Mouse (Mus musculus): ENCODE results near the gene Grpel1. TPM values are rescaled to one million over a fixed set of nuclear protein-coding genes. Genes with fewer than 3 reads are reported as not detected.

The Grpel1 gene
- polyA plus RNA-seq, 1 experiment from 2014 or later = 68.0 TPM

- H3K9me3 ChIP-seq (replicated peaks; ENCODE audit: low read length) = no peaks in the 10 kb centered on the region
- no peak for ATAC-seq (replicated peaks; ENCODE audit: low FRiP score, low read depth)
- no peak for TF ChIP-seq CTCF (IDR thresholded peaks at IDR 0.05; ENCODE audit: low read depth)
- WGBS = 74% methylated on average over 4 of the region's 4 CpGs
- no peak overlapping the region for H3K4me3 ChIP-seq (replicated peaks; ENCODE audit: low read depth, low read length)
- H3K4me2 ChIP-seq (ENCODE audit: low read length) = no peak overlapping the region
- H3K4me1 ChIP-seq (replicated peaks; ENCODE audit: insufficient read depth, low read length) = no peaks in the 10 kb centered on the region
- no peaks in the 10 kb centered on the region for H3K36me3 ChIP-seq (ENCODE audit: insufficient read depth, low read length)
- H3K27me3 ChIP-seq (ENCODE audit: insufficient read depth, low read length) = no peaks in the 10 kb centered on the region
- DNase-seq (ENCODE audit: low spot score) = no peak
- no peak overlapping the region for H3K27ac ChIP-seq
- H3K9ac ChIP-seq (ENCODE audit: low read depth, low read length) = no peak overlapping the region
Observed at GRCm38 (mm10) chr5:36457706-36458105, 7.1 kb upstream of the Grpel1 start.

- DNase-seq (ENCODE audit: low spot score) (peak; percentile 72), ATAC-seq (replicated peaks; ENCODE audit: low FRiP score, low read depth) (no peak)
- 11% methylated on average over 4 of the region's 4 CpGs for WGBS
Observed at GRCm38 (mm10) chr5:36458926-36459325, 5.9 kb upstream of the Grpel1 start.

GRCm38 (mm10) chr5:36460712-36461111 lies 4.1 kb upstream of the Grpel1 start:
- no peak overlapping the region for H3K9ac ChIP-seq (ENCODE audit: low read depth, low read length)
- H3K27ac ChIP-seq = no peak overlapping the region
- H3K4me3 ChIP-seq (replicated peaks; ENCODE audit: low read depth, low read length) = no peak overlapping the region
- 56% methylated on average over 2 of the region's 2 CpGs for WGBS
- H3K27me3 ChIP-seq (ENCODE audit: insufficient read depth, low read length) = no peaks in the 10 kb centered on the region
- DNase-seq (ENCODE audit: low spot score) = no peak
- ATAC-seq (replicated peaks; ENCODE audit: low FRiP score, low read depth) = no peak
- H3K9me3 ChIP-seq (replicated peaks; ENCODE audit: low read length) = no peaks in the 10 kb centered on the region
- no peak overlapping the region for H3K4me2 ChIP-seq (ENCODE audit: low read length)
- no peaks in the 10 kb centered on the region for H3K36me3 ChIP-seq (ENCODE audit: insufficient read depth, low read length)
- 0 out of 2 replicates have a peak, but pooled peaks cover 6% of the 10 kb centered on the region for H3K4me1 ChIP-seq (replicated peaks; ENCODE audit: insufficient read depth, low read length)
- TF ChIP-seq CTCF (IDR thresholded peaks at IDR 0.05; ENCODE audit: low read depth) = no peak

More at GRCm38 (mm10) chr5:36458926-36459325, 5.9 kb upstream of the Grpel1 start:
- Histone ChIP-seq H3K4me2 (ENCODE audit: low read length) (no peak overlapping the region), H3K27ac (no peak overlapping the region), H3K9ac (ENCODE audit: low read depth, low read length) (no peak overlapping the region), H3K9me3 (replicated peaks; ENCODE audit: low read length) (no peaks in the 10 kb centered on the region), H3K36me3 (ENCODE audit: insufficient read depth, low read length) (no peaks in the 10 kb centered on the region), H3K4me1 (replicated peaks; ENCODE audit: insufficient read depth, low read length) (0 out of 2 replicates have a peak, but pooled peaks cover 5% of the 10 kb centered on the region), H3K27me3 (ENCODE audit: insufficient read depth, low read length) (no peaks in the 10 kb centered on the region), H3K4me3 (replicated peaks; ENCODE audit: low read depth, low read length) (no peak overlapping the region)
- TF ChIP-seq CTCF (IDR thresholded peaks at IDR 0.05; ENCODE audit: low read depth) = peak; percentile 91

GRCm38 (mm10) chr5:36461231-36461630 lies 3.6 kb upstream of the Grpel1 start:
- 29% methylated on average over 2 of the region's 2 CpGs for WGBS
- Histone ChIP-seq H3K36me3 (ENCODE audit: insufficient read depth, low read length) (no peaks in the 10 kb centered on the region), H3K27me3 (ENCODE audit: insufficient read depth, low read length) (no peaks in the 10 kb centered on the region), H3K4me2 (ENCODE audit: low read length) (no peak overlapping the region), H3K4me3 (replicated peaks; ENCODE audit: low read depth, low read length) (no peak overlapping the region), H3K9me3 (replicated peaks; ENCODE audit: low read length) (no peaks in the 10 kb centered on the region), H3K9ac (ENCODE audit: low read depth, low read length) (no peak overlapping the region), H3K4me1 (replicated peaks; ENCODE audit: insufficient read depth, low read length) (peaks cover 12% of the 10 kb centered on the region; the same call in 1 of the 2 replicates), H3K27ac (no peak overlapping the region)
- ATAC-seq (replicated peaks; ENCODE audit: low FRiP score, low read depth) (no peak), DNase-seq (ENCODE audit: low spot score) (peak; percentile 30)
- TF ChIP-seq CTCF (IDR thresholded peaks at IDR 0.05; ENCODE audit: low read depth) = no peak

GRCm38 (mm10) chr5:36462810-36463209 lies 2.0 kb upstream of the Grpel1 start:
- H3K9ac ChIP-seq (ENCODE audit: low read depth, low read length) = no peak overlapping the region
- ATAC-seq (replicated peaks; ENCODE audit: low FRiP score, low read depth) = no peak
- no peaks in the 10 kb centered on the region for H3K27me3 ChIP-seq (ENCODE audit: insufficient read depth, low read length)
- no peaks in the 10 kb centered on the region for H3K9me3 ChIP-seq (replicated peaks; ENCODE audit: low read length)
- TF ChIP-seq CTCF (IDR thresholded peaks at IDR 0.05; ENCODE audit: low read depth) = peak; percentile 86
- no peak overlapping the region for H3K4me2 ChIP-seq (ENCODE audit: low read length)
- 0 out of 2 replicates have a peak, but pooled peaks cover 2% of the 10 kb centered on the region for H3K36me3 ChIP-seq (ENCODE audit: insufficient read depth, low read length)
- no peak overlapping the region for H3K27ac ChIP-seq
- peak; percentile 78 for DNase-seq (ENCODE audit: low spot score)
- peaks cover 12% of the 10 kb centered on the region; the same call in 1 of the 2 replicates for H3K4me1 ChIP-seq (replicated peaks; ENCODE audit: insufficient read depth, low read length)
- H3K4me3 ChIP-seq (replicated peaks; ENCODE audit: low read depth, low read length) = no peak overlapping the region
- 10% methylated on average over 7 of the region's 7 CpGs for WGBS

GRCm38 (mm10) chr5:36463391-36463790 lies 1.4 kb upstream of the Grpel1 start:
- H3K36me3 ChIP-seq (ENCODE audit: insufficient read depth, low read length) = 0 out of 2 replicates have a peak, but pooled peaks cover 2% of the 10 kb centered on the region
- H3K9me3 ChIP-seq (replicated peaks; ENCODE audit: low read length) = no peaks in the 10 kb centered on the region
- H3K9ac ChIP-seq (ENCODE audit: low read depth, low read length) = no peak overlapping the region
- no peak overlapping the region for H3K4me3 ChIP-seq (replicated peaks; ENCODE audit: low read depth, low read length)
- peaks cover 12% of the 10 kb centered on the region; the same call in 1 of the 2 replicates for H3K4me1 ChIP-seq (replicated peaks; ENCODE audit: insufficient read depth, low read length)
- no peaks in the 10 kb centered on the region for H3K27me3 ChIP-seq (ENCODE audit: insufficient read depth, low read length)
- no peak for ATAC-seq (replicated peaks; ENCODE audit: low FRiP score, low read depth)
- DNase-seq (ENCODE audit: low spot score) = no peak
- TF ChIP-seq CTCF (IDR thresholded peaks at IDR 0.05; ENCODE audit: low read depth) = no peak
- H3K27ac ChIP-seq = no peak overlapping the region
- no peak overlapping the region for H3K4me2 ChIP-seq (ENCODE audit: low read length)
- 35% methylated on average over 5 of the region's 5 CpGs for WGBS

- H3K4me1 ChIP-seq (replicated peaks; ENCODE audit: insufficient read depth, low read length) = peaks cover 12% of the 10 kb centered on the region; the same call in 1 of the 2 replicates
- no peak for TF ChIP-seq CTCF (IDR thresholded peaks at IDR 0.05; ENCODE audit: low read depth)
- no peak for DNase-seq (ENCODE audit: low spot score)
- H3K4me2 ChIP-seq (ENCODE audit: low read length) = peak overlapping the region; percentile 84
- peak overlapping the region; percentile 85; the same call in 1 of the 2 replicates for H3K27ac ChIP-seq
- H3K9ac ChIP-seq (ENCODE audit: low read depth, low read length) = peak overlapping the region; percentile 85; the same call in 1 of the 2 replicates
- WGBS = 20% methylated on average over 8 of the region's 8 CpGs
- H3K27me3 ChIP-seq (ENCODE audit: insufficient read depth, low read length) = no peaks in the 10 kb centered on the region
- peak overlapping the region; percentile 98 for H3K4me3 ChIP-seq (replicated peaks; ENCODE audit: low read depth, low read length)
- peaks cover 17% of the 10 kb centered on the region for H3K36me3 ChIP-seq (ENCODE audit: insufficient read depth, low read length)
- no peak for ATAC-seq (replicated peaks; ENCODE audit: low FRiP score, low read depth)
- no peaks in the 10 kb centered on the region for H3K9me3 ChIP-seq (replicated peaks; ENCODE audit: low read length)
Observed at GRCm38 (mm10) chr5:36465889-36466288, 1.1 kb downstream of the Grpel1 start.

All from kidney, postnatal 0 days (tissue).